Mouse (Mus musculus) hindbrain, embryonic 16.5 days (tissue): ENCODE data around the gene Olfr1270. TPM values are rescaled to one million over a fixed set of nuclear protein-coding genes. Genes with fewer than 3 reads are reported as not detected.
"Not testable (repeated sequence)": the region's sequence is repeated elsewhere in the genome, so short reads cannot be mapped to it uniquely, and the experiment has no call there.

Source experiments
- ATAC-seq: fragments of 200-750 bp; cut with Nextera tagmentation; 2 replicates; pipeline ENCODE4 v1.8.0; 2017; ENCODE audit warnings: moderate TSS enrichment, moderate library complexity
- H3K27ac ChIP-seq: fragments of 300-500 bp; sonication (generic); 2 replicates; pipeline ENCODE4 v1.5.1; 2014; ENCODE audit warnings: low read depth, mild to moderate bottlenecking, control low read depth, low read length, moderate library complexity
- H3K27me3 ChIP-seq: fragments of 300-500 bp; sonication (generic); replicated peaks from 2 replicates; pipeline ENCODE4 v1.6.1; 2014; ENCODE audit warnings: low read length; ENCODE audit not compliant: control insufficient read depth, insufficient read depth
- H3K36me3 ChIP-seq: fragments of 300-500 bp; sonication (generic); 2 replicates; pipeline ENCODE4 v1.6.1; 2014; ENCODE audit warnings: mild to moderate bottlenecking, low read length, moderate library complexity, mixed read lengths; ENCODE audit not compliant: control insufficient read depth, insufficient read depth
- H3K4me1 ChIP-seq: fragments of 300-500 bp; sonication (generic); 2 replicates; pipeline ENCODE4 v1.6.1; 2014; ENCODE audit warnings: low read depth, low read length; ENCODE audit not compliant: control insufficient read depth, insufficient read depth
- H3K4me2 ChIP-seq: fragments of 300-500 bp; sonication (generic); 2 replicates; pipeline ENCODE4 v1.6.1; 2014; ENCODE audit warnings: mild to moderate bottlenecking, low read length, control low read depth, moderate library complexity
- H3K4me3 ChIP-seq: fragments of 300-500 bp; sonication (generic); 2 replicates; pipeline ENCODE4 v1.5.1; 2014; ENCODE audit warnings: mild to moderate bottlenecking, low read length, control low read depth, moderate library complexity
- H3K9ac ChIP-seq: fragments of 300-500 bp; sonication (generic); 2 replicates; pipeline ENCODE4 v1.6.1; 2014; ENCODE audit warnings: low read depth, mild to moderate bottlenecking, control low read depth, low read length, moderate library complexity
- H3K9me3 ChIP-seq: fragments of 300-500 bp; sonication (generic); 2 replicates; pipeline ENCODE4 v1.6.1; 2014; ENCODE audit warnings: mild to moderate bottlenecking, low read length, moderate library complexity; ENCODE audit not compliant: control insufficient read depth
- WGBS: fragments of 180-500 bp; shearing (Covaris S2); extraction: QIAGEN DNeasy Blood & Tissue Kit; methylation state at CpG from one replicate; pipeline ENCODE4 v1.1.7; 2014; 5-methylcytosine and 5-hydroxymethylcytosine counted together
- polyA plus RNA-seq: library from polyadenylated mRNA; unstranded; fragments of >200 nt; fragmentation: Nextera tagmentation; extraction: Ambion mirVana; gene quantifications from 2 replicates; pipeline ENCODE4 v1.2.1, GENCODE M21; 2015

The Olfr1270 gene
- not detected in 2 replicates for polyA plus RNA-seq

- 90% methylated on average over 3 of the region's 3 CpGs for WGBS
- no peaks in the 10 kb centered on the region for H3K27me3 ChIP-seq
Observed at GRCm38 (mm10) chr2:90152991-90153390, at the start of gene Olfr1270. Olfr1270 (minus strand) TSS chr2:90153091.

GRCm38 (mm10) chr2:90199606-90200005, 46.7 kb upstream of the Olfr1270 start:
- H3K4me1 ChIP-seq, H3K9me3 ChIP-seq, ATAC-seq, H3K27me3 ChIP-seq, H3K4me3 ChIP-seq, H3K36me3 ChIP-seq, H3K4me2 ChIP-seq, H3K9ac ChIP-seq, H3K27ac ChIP-seq: not testable (repeated sequence)
- no CpG with 5 or more reads among the region's 4 CpGs for WGBS

More at GRCm38 (mm10) chr2:90152991-90153390, at the start of gene Olfr1270:
- no peaks in the 10 kb centered on the region for H3K36me3 ChIP-seq
- no peak within 1 kb of the TSS for H3K4me2 ChIP-seq
- no peaks in the 10 kb centered on the region for H3K9me3 ChIP-seq
- ATAC-seq = no peak
- H3K4me3 ChIP-seq = no peak within 1 kb of the TSS
- H3K27ac ChIP-seq = no peak within 1 kb of the TSS
- no peaks in the 10 kb centered on the region for H3K4me1 ChIP-seq
- no peak within 1 kb of the TSS for H3K9ac ChIP-seq

- no CpG with 5 or more reads among the region's 6 CpGs for WGBS
- not testable (repeated sequence) for H3K36me3 ChIP-seq, H3K27me3 ChIP-seq, H3K4me2 ChIP-seq, H3K4me3 ChIP-seq, H3K4me1 ChIP-seq, H3K9me3 ChIP-seq, H3K27ac ChIP-seq, H3K9ac ChIP-seq
- peak; percentile 61; the same call in 1 of the 2 replicates for ATAC-seq
Observed at GRCm38 (mm10) chr2:90195285-90195684, 42.4 kb upstream of the Olfr1270 start.

GRCm38 (mm10) chr2:90194750-90195149, 41.9 kb upstream of the Olfr1270 start:
- ATAC-seq = peak; percentile 79

GRCm38 (mm10) chr2:90187082-90187481, 34.2 kb upstream of the Olfr1270 start:
- H3K4me1 ChIP-seq, ATAC-seq, H3K9ac ChIP-seq, H3K36me3 ChIP-seq, H3K27me3 ChIP-seq, H3K9me3 ChIP-seq, H3K4me3 ChIP-seq, H3K4me2 ChIP-seq, H3K27ac ChIP-seq: not testable (repeated sequence)
- WGBS = no CpG with 5 or more reads among the region's 5 CpGs

More at GRCm38 (mm10) chr2:90194750-90195149, 41.9 kb upstream of the Olfr1270 start:
- not testable (repeated sequence) for H3K4me3 ChIP-seq, H3K9ac ChIP-seq, H3K27ac ChIP-seq, H3K4me1 ChIP-seq, H3K9me3 ChIP-seq, H3K36me3 ChIP-seq, H3K4me2 ChIP-seq, H3K27me3 ChIP-seq
- WGBS = no CpG with 5 or more reads among the region's 3 CpGs

- H3K4me1 ChIP-seq, H3K9me3 ChIP-seq, H3K4me2 ChIP-seq, H3K9ac ChIP-seq, H3K27me3 ChIP-seq, H3K4me3 ChIP-seq, ATAC-seq, H3K36me3 ChIP-seq, H3K27ac ChIP-seq: not testable (repeated sequence)
- WGBS = no CpG with 5 or more reads among the region's 4 CpGs
Observed at GRCm38 (mm10) chr2:90186082-90186481, 33.2 kb upstream of the Olfr1270 start.

- Histone ChIP-seq H3K27me3 (no peaks in the 10 kb centered on the region), H3K36me3 (no peaks in the 10 kb centered on the region), H3K4me1 (no peaks in the 10 kb centered on the region), H3K4me2 (no peak overlapping the region), H3K4me3 (no peak overlapping the region), H3K9ac (no peak overlapping the region), H3K27ac (no peak overlapping the region), H3K9me3 (no peaks in the 10 kb centered on the region)
- ATAC-seq = no peak
- WGBS = 96% methylated on average over 9 of the region's 9 CpGs
Observed at GRCm38 (mm10) chr2:90153916-90154315, 1.0 kb upstream of the Olfr1270 start.

GRCm38 (mm10) chr2:90142196-90142595, 10.7 kb downstream of the Olfr1270 start, which contains the start of gene Olfr32:
Olfr32 (minus strand) TSS chr2:90142296.
- Histone ChIP-seq H3K4me2 (no peak within 1 kb of the TSS), H3K4me3 (no peak within 1 kb of the TSS), H3K27me3 (no peaks in the 10 kb centered on the region), H3K27ac (no peak within 1 kb of the TSS), H3K9me3 (no peaks in the 10 kb centered on the region), H3K36me3 (no peaks in the 10 kb centered on the region), H3K4me1 (no peaks in the 10 kb centered on the region), H3K9ac (no peak within 1 kb of the TSS)
- no peak for ATAC-seq

- Histone ChIP-seq H3K4me3 (no peak within 1 kb of the TSS), H3K4me2 (no peak within 1 kb of the TSS)
- 90% methylated on average over 1 of the region's 1 CpGs for WGBS
Observed at GRCm38 (mm10) chr2:90121312-90121711, 31.6 kb downstream of the Olfr1270 start, which contains the start of gene Olfr1269. Olfr1269 (minus strand) TSS chr2:90121412.

More at GRCm38 (mm10) chr2:90121312-90121711, 31.6 kb downstream of the Olfr1270 start, which contains the start of gene Olfr1269:
- H3K27me3 ChIP-seq = no peaks in the 10 kb centered on the region
- no peak for ATAC-seq
- no peak within 1 kb of the TSS for H3K27ac ChIP-seq
- H3K36me3 ChIP-seq = no peaks in the 10 kb centered on the region
- H3K9me3 ChIP-seq = no peaks in the 10 kb centered on the region
- H3K9ac ChIP-seq = no peak within 1 kb of the TSS
- H3K4me1 ChIP-seq = no peaks in the 10 kb centered on the region
